Mouse (Mus musculus) midbrain, embryonic 10.5 days (tissue): ENCODE results near the gene Tomm5. TPM values are rescaled to one million over a fixed set of nuclear protein-coding genes. Genes with fewer than 3 reads are reported as not detected.
"Not testable (repeated sequence)": the region's sequence is repeated elsewhere in the genome, so short reads cannot be mapped to it uniquely, and the experiment has no call there.

ENCODE experiments used
- DNase-seq: peaks from one replicate; pipeline ENCODE4 v3.0.0-alpha.2; 2017; ENCODE audit warnings: low spot score
- H3K27ac ChIP-seq: fragments of 300-500 bp; sonication (generic); replicated peaks from 2 replicates; pipeline ENCODE4 v1.5.1; 2016; ENCODE audit warnings: mild to moderate bottlenecking
- H3K27me3 ChIP-seq: fragments of 300-500 bp; sonication (generic); 2 replicates; pipeline ENCODE4 v1.6.1; 2016; ENCODE audit warnings: low read depth, mild to moderate bottlenecking; ENCODE audit not compliant: poor library complexity, severe bottlenecking
- H3K36me3 ChIP-seq: fragments of 300-500 bp; sonication (generic); 2 replicates; pipeline ENCODE4 v1.6.1; 2016; ENCODE audit warnings: mild to moderate bottlenecking, moderate library complexity
- H3K4me1 ChIP-seq: fragments of 300-500 bp; sonication (generic); 2 replicates; pipeline ENCODE4 v1.6.1; 2016
- H3K4me3 ChIP-seq: fragments of 300-500 bp; sonication (generic); 2 replicates; pipeline ENCODE4 v1.5.1; 2016; ENCODE audit warnings: mild to moderate bottlenecking, moderate library complexity
- H3K9me3 ChIP-seq: fragments of 300-500 bp; sonication (generic); replicated peaks from 2 replicates; pipeline ENCODE4 v1.6.1; 2016; ENCODE audit warnings: mild to moderate bottlenecking
- WGBS: fragments of 180-500 bp; shearing (Covaris S2); methylation state at CpG from one replicate; pipeline ENCODE4 v1.1.7; 2016; 5-methylcytosine and 5-hydroxymethylcytosine counted together
- polyA plus RNA-seq: library from polyadenylated mRNA; unstranded; fragments of >200 nt; fragmentation: Nextera tagmentation; extraction: Ambion mirVana; gene quantifications from 2 replicates; pipeline ENCODE4 v1.2.1, GENCODE M21; 2016

The Tomm5 gene
- polyA plus RNA-seq, 1 experiment from 2014 or later, result 220 TPM

- peaks cover 31% of the 10 kb centered on the region for H3K4me1 ChIP-seq
- H3K27me3 ChIP-seq, result no peaks in the 10 kb centered on the region
- H3K27ac ChIP-seq, result peak overlapping the region; percentile 92
- no peak for DNase-seq
- peak overlapping the region; percentile 79 for H3K4me3 ChIP-seq
- 49% methylated on average over 8 of the region's 8 CpGs for WGBS
- no peaks in the 10 kb centered on the region for H3K9me3 ChIP-seq
- H3K36me3 ChIP-seq, result 0 out of 2 replicates have a peak, but pooled peaks cover 3% of the 10 kb centered on the region
Measured at GRCm38 (mm10) chr4:45084895-45085290, 23.0 kb downstream of the Tomm5 start.

- H3K27me3 ChIP-seq, result no peaks in the 10 kb centered on the region
- H3K4me1 ChIP-seq, result peaks cover 31% of the 10 kb centered on the region
- WGBS, result 2% methylated on average over 77 of the region's 77 CpGs
- DNase-seq, result peak; percentile 93
- H3K9me3 ChIP-seq, result no peaks in the 10 kb centered on the region
- H3K36me3 ChIP-seq, result 0 out of 2 replicates have a peak, but pooled peaks cover 5% of the 10 kb centered on the region
- H3K4me3 ChIP-seq, result peak within 1 kb of the TSS; percentile 79
- peak within 1 kb of the TSS; percentile 92 for H3K27ac ChIP-seq
Measured at GRCm38 (mm10) chr4:45084021-45084894, 23.7 kb downstream of the Tomm5 start, which contains the start of gene Fbxo10. Fbxo10 (minus strand) TSS chr4:45084604.

GRCm38 (mm10) chr4:45083487-45083886, 24.4 kb downstream of the Tomm5 start:
- Histone ChIP-seq H3K9me3 (no peaks in the 10 kb centered on the region), H3K36me3 (peaks cover 11% of the 10 kb centered on the region), H3K4me3 (peak overlapping the region; percentile 79), H3K27ac (no peak overlapping the region), H3K27me3 (no peaks in the 10 kb centered on the region), H3K4me1 (peaks cover 31% of the 10 kb centered on the region)
- no peak for DNase-seq
- WGBS, result 3% methylated on average over 8 of the region's 8 CpGs

GRCm38 (mm10) chr4:45082951-45083350, 25.0 kb downstream of the Tomm5 start:
- H3K27ac ChIP-seq, result no peak overlapping the region

GRCm38 (mm10) chr4:45081041-45081440, 26.9 kb downstream of the Tomm5 start:
- WGBS, result 94% methylated on average over 4 of the region's 4 CpGs
- H3K4me1 ChIP-seq, result peaks cover 31% of the 10 kb centered on the region
- H3K27me3 ChIP-seq, H3K4me3 ChIP-seq, H3K27ac ChIP-seq, H3K9me3 ChIP-seq, DNase-seq: not testable (repeated sequence)
- H3K36me3 ChIP-seq, result peaks cover 17% of the 10 kb centered on the region

More at GRCm38 (mm10) chr4:45082951-45083350, 25.0 kb downstream of the Tomm5 start:
- no peaks in the 10 kb centered on the region for H3K27me3 ChIP-seq
- H3K4me1 ChIP-seq, result peaks cover 31% of the 10 kb centered on the region
- WGBS, result 78% methylated on average over 9 of the region's 9 CpGs
- H3K4me3 ChIP-seq, result peak overlapping the region; percentile 79
- no peak for DNase-seq
- H3K36me3 ChIP-seq, result peaks cover 13% of the 10 kb centered on the region
- H3K9me3 ChIP-seq, result no peaks in the 10 kb centered on the region

- DNase-seq, result no peak
- H3K9me3 ChIP-seq, result no peaks in the 10 kb centered on the region
- H3K27me3 ChIP-seq, result no peaks in the 10 kb centered on the region; the same call in 1 of the 2 replicates
- 90% methylated on average over 6 of the region's 6 CpGs for WGBS
- no peak overlapping the region for H3K27ac ChIP-seq
- peaks cover 16% of the 10 kb centered on the region for H3K4me1 ChIP-seq
- peaks cover 10% of the 10 kb centered on the region for H3K36me3 ChIP-seq
- H3K4me3 ChIP-seq, result no peak overlapping the region
Measured at GRCm38 (mm10) chr4:45073544-45073943, 34.4 kb downstream of the Tomm5 start.

GRCm38 (mm10) chr4:45072261-45072973, 35.5 kb downstream of the Tomm5 start:
- DNase-seq, result no peak
- peaks cover 5% of the 10 kb centered on the region for H3K27me3 ChIP-seq
- H3K4me3 ChIP-seq, result no peak overlapping the region
- 0 out of 2 replicates have a peak, but pooled peaks cover 3% of the 10 kb centered on the region for H3K36me3 ChIP-seq
- no peaks in the 10 kb centered on the region for H3K9me3 ChIP-seq
- H3K27ac ChIP-seq, result no peak overlapping the region
- peaks cover 16% of the 10 kb centered on the region for H3K4me1 ChIP-seq
- WGBS, result 76% methylated on average over 15 of the region's 15 CpGs

- Histone ChIP-seq H3K27me3 (peaks cover 18% of the 10 kb centered on the region), H3K4me3 (no peak overlapping the region), H3K9me3 (no peaks in the 10 kb centered on the region), H3K27ac (no peak overlapping the region), H3K4me1 (peaks cover 35% of the 10 kb centered on the region), H3K36me3 (no peaks in the 10 kb centered on the region)
- no peak for DNase-seq
- WGBS, result 91% methylated on average over 4 of the region's 4 CpGs
Measured at GRCm38 (mm10) chr4:45067742-45068141, 40.2 kb downstream of the Tomm5 start.

GRCm38 (mm10) chr4:45066036-45066730, 41.7 kb downstream of the Tomm5 start:
- DNase-seq, result no peak
- WGBS, result 53% methylated on average over 2 of the region's 2 CpGs
- Histone ChIP-seq H3K4me3 (no peak overlapping the region), H3K27ac (no peak overlapping the region), H3K9me3 (no peaks in the 10 kb centered on the region), H3K4me1 (peaks cover 21% of the 10 kb centered on the region), H3K27me3 (peaks cover 31% of the 10 kb centered on the region), H3K36me3 (peaks cover 12% of the 10 kb centered on the region)

GRCm38 (mm10) chr4:45064577-45064976, 43.3 kb downstream of the Tomm5 start:
- Histone ChIP-seq H3K36me3 (peaks cover 28% of the 10 kb centered on the region), H3K9me3 (no peaks in the 10 kb centered on the region), H3K4me1 (peaks cover 21% of the 10 kb centered on the region), H3K27ac (no peak overlapping the region), H3K27me3 (peaks cover 47% of the 10 kb centered on the region), H3K4me3 (no peak overlapping the region)
- 96% methylated on average over 2 of the region's 2 CpGs for WGBS
- no peak for DNase-seq

- not testable (repeated sequence) for H3K9me3 ChIP-seq, H3K27ac ChIP-seq, DNase-seq, H3K4me3 ChIP-seq
- H3K27me3 ChIP-seq, result peaks cover 47% of the 10 kb centered on the region
- H3K36me3 ChIP-seq, result peaks cover 34% of the 10 kb centered on the region
- 82% methylated on average over 1 of the region's 1 CpGs for WGBS
- peaks cover 21% of the 10 kb centered on the region for H3K4me1 ChIP-seq
Measured at GRCm38 (mm10) chr4:45063836-45064235, 44.1 kb downstream of the Tomm5 start.

- H3K27me3 ChIP-seq, result peaks cover 8% of the 10 kb centered on the region
- WGBS, result 88% methylated on average over 8 of the region's 8 CpGs
- H3K27ac ChIP-seq, result no peak overlapping the region
- H3K4me1 ChIP-seq, result no peaks in the 10 kb centered on the region
- peaks cover 42% of the 10 kb centered on the region for H3K36me3 ChIP-seq
- H3K4me3 ChIP-seq, result no peak overlapping the region
- no peaks in the 10 kb centered on the region for H3K9me3 ChIP-seq
- no peak for DNase-seq
Measured at GRCm38 (mm10) chr4:45055451-45055850, 52.5 kb downstream of the Tomm5 start.
